Mouse (Mus musculus): ENCODE data around the gene Ms4a4b. TPM values are rescaled to one million over a fixed set of nuclear protein-coding genes. Genes with fewer than 3 reads are reported as not detected.

Ms4a4b gene
- polyA plus RNA-seq (2012; rRNA removed) (0.06 TPM in 1 of 2 replicates, not detected in the other), polyA plus RNA-seq (2014; fragmentation: Nextera tagmentation; extraction: Ambion mirVana) (0.19 and 0.26 TPM in 2 replicates)

DNA sequence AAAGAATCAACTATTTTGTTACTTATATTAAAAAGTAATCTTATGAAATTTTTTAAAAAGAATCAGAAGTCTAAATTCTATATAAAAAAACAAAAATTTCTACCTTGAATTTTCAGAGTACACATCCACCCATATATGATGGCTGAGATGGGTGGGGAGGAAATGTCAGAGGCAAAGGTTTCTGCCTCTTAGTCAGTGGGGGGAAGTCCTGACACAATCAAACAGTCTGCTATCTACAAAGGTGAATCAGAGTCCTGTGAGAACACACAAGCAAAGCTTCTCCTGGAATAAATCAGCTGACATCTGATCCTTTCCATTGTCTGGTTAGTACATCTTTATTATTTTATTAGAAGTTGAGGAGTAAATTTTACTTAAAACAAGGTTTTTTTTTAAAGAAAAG, at the start of gene Ms4a4b:
Gene Ms4a4b, plus strand, starts transcription at position 216 of the 400 bp plus-strand sequence.
- ATAC-seq (ENCODE audit: low FRiP score, low read depth) (no peak), DNase-seq (ENCODE audit: low spot score) (no peak)
- H3K9ac ChIP-seq (ENCODE audit: low read depth, low read length, severe bottlenecking), result no peak within 1 kb of the TSS
- H3K4me1 ChIP-seq (ENCODE audit: control insufficient read depth, insufficient read depth, low read length), result no peaks in the 10 kb centered on the region
- H3K4me3 ChIP-seq (replicated peaks; ENCODE audit: low read length), result no peak within 1 kb of the TSS
- TF ChIP-seq POLR2A (IDR thresholded peaks at IDR 0.05; ENCODE audit: borderline replicate concordance, extremely low read depth, insufficient read depth, insufficient read length), result no peak
- no peaks in the 10 kb centered on the region for H3K9me3 ChIP-seq (ENCODE audit: control insufficient read depth, low read length)
- no peaks in the 10 kb centered on the region for H3K27me3 ChIP-seq (ENCODE audit: control insufficient read depth, insufficient read depth, low read length)
- H3K36me3 ChIP-seq (ENCODE audit: control insufficient read depth, insufficient read depth, low read length), result no peaks in the 10 kb centered on the region
- no peak within 1 kb of the TSS for H3K4me2 ChIP-seq (replicated peaks; ENCODE audit: low read depth, low read length, severe bottlenecking)
- H3K27ac ChIP-seq (replicated peaks; ENCODE audit: low read depth, low read length), result no peak within 1 kb of the TSS

DNA sequence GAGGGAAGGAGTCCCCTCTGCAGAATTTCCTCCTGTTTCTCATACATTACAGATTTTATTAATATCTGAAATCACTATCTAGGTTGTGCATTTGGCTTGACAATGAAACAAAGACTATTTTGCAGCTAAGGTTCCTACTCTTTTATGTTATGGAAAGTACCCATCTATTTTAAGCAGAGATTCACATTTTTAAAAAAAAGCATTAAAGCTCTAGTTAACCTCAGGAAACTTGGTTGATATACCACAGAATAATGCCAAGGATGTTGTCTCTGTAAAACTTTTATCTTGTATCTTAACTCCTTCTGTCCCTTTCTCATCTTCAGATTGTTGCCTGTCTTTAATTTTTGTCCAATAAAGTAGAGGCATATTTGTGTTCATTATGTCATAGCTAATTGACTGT, 47.6 kb upstream of the Ms4a4b start:
- Histone ChIP-seq H3K4me3 (replicated peaks; ENCODE audit: low read length) (no peak overlapping the region), H3K36me3 (ENCODE audit: control insufficient read depth, insufficient read depth, low read length) (no peaks in the 10 kb centered on the region), H3K27ac (replicated peaks; ENCODE audit: low read depth, low read length) (no peak overlapping the region), H3K9ac (ENCODE audit: low read depth, low read length, severe bottlenecking) (no peak overlapping the region), H3K9me3 (ENCODE audit: control insufficient read depth, low read length) (no peaks in the 10 kb centered on the region), H3K4me2 (replicated peaks; ENCODE audit: low read depth, low read length, severe bottlenecking) (no peak overlapping the region), H3K27me3 (ENCODE audit: control insufficient read depth, insufficient read depth, low read length) (no peaks in the 10 kb centered on the region), H3K4me1 (ENCODE audit: control insufficient read depth, insufficient read depth, low read length) (no peaks in the 10 kb centered on the region)
- no peak for DNase-seq (ENCODE audit: low spot score)
- no peak for ATAC-seq (ENCODE audit: low FRiP score, low read depth)
- TF ChIP-seq POLR2A (IDR thresholded peaks at IDR 0.05; ENCODE audit: borderline replicate concordance, extremely low read depth, insufficient read depth, insufficient read length), result no peak

GRCm38 (mm10) chr19:11404527-11404926, 38.8 kb upstream of the Ms4a4b start, which contains the start of gene Ms4a4c:
Gene Ms4a4c (plus strand): TSS chr19:11404770.
- H3K36me3 ChIP-seq (ENCODE audit: control insufficient read depth, insufficient read depth, low read length), result no peaks in the 10 kb centered on the region
- 76% methylated on average over 3 of the region's 3 CpGs for WGBS
- ATAC-seq (ENCODE audit: low FRiP score, low read depth) (no peak), DNase-seq (ENCODE audit: low spot score) (no peak)
- no peaks in the 10 kb centered on the region for H3K4me1 ChIP-seq (ENCODE audit: control insufficient read depth, insufficient read depth, low read length)
- TF ChIP-seq POLR2A (IDR thresholded peaks at IDR 0.05; ENCODE audit: borderline replicate concordance, extremely low read depth, insufficient read depth, insufficient read length), result no peak
- no peak within 1 kb of the TSS for H3K4me2 ChIP-seq (replicated peaks; ENCODE audit: low read depth, low read length, severe bottlenecking)
- H3K4me3 ChIP-seq (replicated peaks; ENCODE audit: low read length), result no peak within 1 kb of the TSS
- no peak within 1 kb of the TSS for H3K9ac ChIP-seq (ENCODE audit: low read depth, low read length, severe bottlenecking)
- no peak within 1 kb of the TSS for H3K27ac ChIP-seq (replicated peaks; ENCODE audit: low read depth, low read length)
- H3K9me3 ChIP-seq (ENCODE audit: control insufficient read depth, low read length), result no peaks in the 10 kb centered on the region
- no peaks in the 10 kb centered on the region for H3K27me3 ChIP-seq (ENCODE audit: control insufficient read depth, insufficient read depth, low read length)

- ATAC-seq (ENCODE audit: low FRiP score, low read depth) (no peak), DNase-seq (ENCODE audit: low spot score) (no peak)
- no peak overlapping the region for H3K9ac ChIP-seq (ENCODE audit: low read depth, low read length, severe bottlenecking)
- H3K9me3 ChIP-seq (ENCODE audit: control insufficient read depth, low read length), result no peaks in the 10 kb centered on the region
- no peaks in the 10 kb centered on the region for H3K36me3 ChIP-seq (ENCODE audit: control insufficient read depth, insufficient read depth, low read length)
- H3K4me2 ChIP-seq (replicated peaks; ENCODE audit: low read depth, low read length, severe bottlenecking), result no peak overlapping the region
- no peak for TF ChIP-seq POLR2A (IDR thresholded peaks at IDR 0.05; ENCODE audit: borderline replicate concordance, extremely low read depth, insufficient read depth, insufficient read length)
- H3K27ac ChIP-seq (replicated peaks; ENCODE audit: low read depth, low read length), result no peak overlapping the region
- H3K27me3 ChIP-seq (ENCODE audit: control insufficient read depth, insufficient read depth, low read length), result no peaks in the 10 kb centered on the region
- no peak overlapping the region for H3K4me3 ChIP-seq (replicated peaks; ENCODE audit: low read length)
- no peaks in the 10 kb centered on the region for H3K4me1 ChIP-seq (ENCODE audit: control insufficient read depth, insufficient read depth, low read length)
Measured at GRCm38 (mm10) chr19:11407428-11407827, 35.9 kb upstream of the Ms4a4b start.

- no peak for TF ChIP-seq POLR2A (IDR thresholded peaks at IDR 0.05; ENCODE audit: borderline replicate concordance, extremely low read depth, insufficient read depth, insufficient read length)
- 82% methylated on average over 1 of the region's 1 CpGs for WGBS
- no peak for ATAC-seq (ENCODE audit: low FRiP score, low read depth)
Measured at GRCm38 (mm10) chr19:11408591-11408990, 34.8 kb upstream of the Ms4a4b start.

GRCm38 (mm10) chr19:11411640-11412039, 31.7 kb upstream of the Ms4a4b start:
- Histone ChIP-seq H3K9me3 (ENCODE audit: control insufficient read depth, low read length) (no peaks in the 10 kb centered on the region), H3K27ac (replicated peaks; ENCODE audit: low read depth, low read length) (no peak overlapping the region), H3K4me1 (ENCODE audit: control insufficient read depth, insufficient read depth, low read length) (no peaks in the 10 kb centered on the region), H3K36me3 (ENCODE audit: control insufficient read depth, insufficient read depth, low read length) (no peaks in the 10 kb centered on the region), H3K4me3 (replicated peaks; ENCODE audit: low read length) (no peak overlapping the region), H3K27me3 (ENCODE audit: control insufficient read depth, insufficient read depth, low read length) (no peaks in the 10 kb centered on the region), H3K9ac (ENCODE audit: low read depth, low read length, severe bottlenecking) (no peak overlapping the region), H3K4me2 (replicated peaks; ENCODE audit: low read depth, low read length, severe bottlenecking) (no peak overlapping the region)
- 89% methylated on average over 1 of the region's 1 CpGs for WGBS
- no peak for ATAC-seq (ENCODE audit: low FRiP score, low read depth)
- TF ChIP-seq POLR2A (IDR thresholded peaks at IDR 0.05; ENCODE audit: borderline replicate concordance, extremely low read depth, insufficient read depth, insufficient read length), result no peak
- no peak for DNase-seq (ENCODE audit: low spot score)

More at GRCm38 (mm10) chr19:11408591-11408990, 34.8 kb upstream of the Ms4a4b start:
- Histone ChIP-seq H3K27ac (replicated peaks; ENCODE audit: low read depth, low read length) (no peak overlapping the region), H3K9ac (ENCODE audit: low read depth, low read length, severe bottlenecking) (no peak overlapping the region), H3K36me3 (ENCODE audit: control insufficient read depth, insufficient read depth, low read length) (no peaks in the 10 kb centered on the region), H3K4me1 (ENCODE audit: control insufficient read depth, insufficient read depth, low read length) (no peaks in the 10 kb centered on the region), H3K9me3 (ENCODE audit: control insufficient read depth, low read length) (no peaks in the 10 kb centered on the region), H3K4me3 (replicated peaks; ENCODE audit: low read length) (no peak overlapping the region), H3K4me2 (replicated peaks; ENCODE audit: low read depth, low read length, severe bottlenecking) (no peak overlapping the region), H3K27me3 (ENCODE audit: control insufficient read depth, insufficient read depth, low read length) (no peaks in the 10 kb centered on the region)
- no peak for DNase-seq (ENCODE audit: low spot score)

Data from limb, embryonic 14.5 days (tissue).